Mouse (Mus musculus): Measurements from ENCODE around the gene Ciita. TPM values are rescaled to one million over a fixed set of nuclear protein-coding genes. Genes with fewer than 3 reads are reported as not detected.

Ciita gene
- polyA plus RNA-seq, 1 experiment from 2014 or later: 0.30 TPM

GRCm38 (mm10) chr16:10475919-10476318 is 3.9 kb upstream of the Ciita start:
- H3K4me2 ChIP-seq: no peak overlapping the region
- WGBS: 63% methylated on average over 2 of the region's 2 CpGs
- no peak overlapping the region for H3K27ac ChIP-seq
- H3K4me1 ChIP-seq: no peaks in the 10 kb centered on the region
- no peaks in the 10 kb centered on the region for H3K27me3 ChIP-seq
- H3K9me3 ChIP-seq: no peaks in the 10 kb centered on the region
- H3K9ac ChIP-seq: no peak overlapping the region
- ATAC-seq (ENCODE audit: insufficient number of reproducible peaks, insufficient read depth, low FRiP score, low TSS enrichment, low read depth): no peak
- H3K36me3 ChIP-seq: no peaks in the 10 kb centered on the region
- no peak overlapping the region for H3K4me3 ChIP-seq

- Histone ChIP-seq H3K36me3 (no peaks in the 10 kb centered on the region), H3K9me3 (no peaks in the 10 kb centered on the region), H3K27ac (no peak overlapping the region), H3K4me2 (no peak overlapping the region), H3K4me3 (no peak overlapping the region), H3K9ac (no peak overlapping the region), H3K4me1 (peaks cover 8% of the 10 kb centered on the region; the same call in 1 of the 2 replicates), H3K27me3 (no peaks in the 10 kb centered on the region)
- no peak for ATAC-seq (ENCODE audit: insufficient number of reproducible peaks, insufficient read depth, low FRiP score, low TSS enrichment, low read depth)
- 42% methylated on average over 4 of the region's 4 CpGs for WGBS
Measured at GRCm38 (mm10) chr16:10482343-10482742, 2.5 kb downstream of the Ciita start.

- Histone ChIP-seq H3K36me3 (no peaks in the 10 kb centered on the region), H3K27ac (no peak overlapping the region), H3K9me3 (no peaks in the 10 kb centered on the region), H3K4me3 (no peak overlapping the region), H3K9ac (no peak overlapping the region), H3K27me3 (peaks cover 29% of the 10 kb centered on the region), H3K4me2 (no peak overlapping the region), H3K4me1 (peaks cover 17% of the 10 kb centered on the region)
- 57% methylated on average over 3 of the region's 3 CpGs for WGBS
- no peak for ATAC-seq (ENCODE audit: insufficient number of reproducible peaks, insufficient read depth, low FRiP score, low TSS enrichment, low read depth)
Measured at GRCm38 (mm10) chr16:10486993-10487392, 7.1 kb downstream of the Ciita start.

- WGBS: 87% methylated on average over 8 of the region's 8 CpGs
- no peak for ATAC-seq (ENCODE audit: insufficient number of reproducible peaks, insufficient read depth, low FRiP score, low TSS enrichment, low read depth)
- H3K27ac ChIP-seq: no peak overlapping the region
- no peaks in the 10 kb centered on the region for H3K9me3 ChIP-seq
- peaks cover 29% of the 10 kb centered on the region for H3K27me3 ChIP-seq
- H3K4me1 ChIP-seq: peaks cover 16% of the 10 kb centered on the region
- no peak overlapping the region for H3K4me3 ChIP-seq
- H3K9ac ChIP-seq: no peak overlapping the region
- H3K4me2 ChIP-seq: no peak overlapping the region
- H3K36me3 ChIP-seq: no peaks in the 10 kb centered on the region
Measured at GRCm38 (mm10) chr16:10487895-10488493, 8.1 kb downstream of the Ciita start.

GRCm38 (mm10) chr16:10488769-10489481 is 9.1 kb downstream of the Ciita start:
- H3K9ac ChIP-seq: no peak overlapping the region
- H3K4me1 ChIP-seq: peaks cover 9% of the 10 kb centered on the region; the same call in 1 of the 2 replicates
- H3K4me2 ChIP-seq: peak overlapping the region; percentile 52; the same call in 1 of the 2 replicates
- no peaks in the 10 kb centered on the region for H3K9me3 ChIP-seq
- H3K36me3 ChIP-seq: no peaks in the 10 kb centered on the region
- no peak overlapping the region; the same call in 1 of the 2 replicates for H3K4me3 ChIP-seq
- WGBS: 77% methylated on average over 7 of the region's 7 CpGs
- no peak overlapping the region for H3K27ac ChIP-seq
- no peak for ATAC-seq (ENCODE audit: insufficient number of reproducible peaks, insufficient read depth, low FRiP score, low TSS enrichment, low read depth)
- H3K27me3 ChIP-seq: peaks cover 29% of the 10 kb centered on the region

GRCm38 (mm10) chr16:10489483-10489882 is 9.6 kb downstream of the Ciita start:
- Histone ChIP-seq H3K27ac (no peak overlapping the region), H3K9ac (peak overlapping the region; percentile 52; the same call in 1 of the 2 replicates), H3K4me2 (peak overlapping the region; percentile 52), H3K9me3 (no peaks in the 10 kb centered on the region), H3K4me3 (peak overlapping the region; percentile 26), H3K4me1 (peaks cover 9% of the 10 kb centered on the region; the same call in 1 of the 2 replicates), H3K36me3 (no peaks in the 10 kb centered on the region), H3K27me3 (peaks cover 29% of the 10 kb centered on the region)
- ATAC-seq (ENCODE audit: insufficient number of reproducible peaks, insufficient read depth, low FRiP score, low TSS enrichment, low read depth): no peak
- 6% methylated on average over 9 of the region's 9 CpGs for WGBS

- peak overlapping the region; percentile 52 for H3K4me2 ChIP-seq
- no peak overlapping the region for H3K27ac ChIP-seq
- ATAC-seq (ENCODE audit: insufficient number of reproducible peaks, insufficient read depth, low FRiP score, low TSS enrichment, low read depth): no peak
- peak overlapping the region; percentile 52; the same call in 1 of the 2 replicates for H3K9ac ChIP-seq
- H3K4me3 ChIP-seq: peak overlapping the region; percentile 26
- peaks cover 29% of the 10 kb centered on the region for H3K27me3 ChIP-seq
- peaks cover 9% of the 10 kb centered on the region; the same call in 1 of the 2 replicates for H3K4me1 ChIP-seq
- no peaks in the 10 kb centered on the region for H3K36me3 ChIP-seq
- no peaks in the 10 kb centered on the region for H3K9me3 ChIP-seq
- 18% methylated on average over 14 of the region's 14 CpGs for WGBS
Measured at GRCm38 (mm10) chr16:10489904-10490457, 10.1 kb downstream of the Ciita start.

- H3K36me3 ChIP-seq: no peaks in the 10 kb centered on the region
- no peak for ATAC-seq (ENCODE audit: insufficient number of reproducible peaks, insufficient read depth, low FRiP score, low TSS enrichment, low read depth)
- no peak overlapping the region for H3K4me2 ChIP-seq
- 79% methylated on average over 18 of the region's 18 CpGs for whole genome bisulfite sequencing
- H3K4me3 ChIP-seq: no peak overlapping the region
- peaks cover 29% of the 10 kb centered on the region for H3K27me3 ChIP-seq
- H3K9me3 ChIP-seq: no peaks in the 10 kb centered on the region
- H3K9ac ChIP-seq: no peak overlapping the region
- H3K4me1 ChIP-seq: peaks cover 9% of the 10 kb centered on the region; the same call in 1 of the 2 replicates
- no peak overlapping the region for H3K27ac ChIP-seq
Measured at GRCm38 (mm10) chr16:10490503-10491150, 10.8 kb downstream of the Ciita start.

- H3K4me2 ChIP-seq: no peak overlapping the region
Measured at GRCm38 (mm10) chr16:10491716-10492115, 11.9 kb downstream of the Ciita start.

GRCm38 (mm10) chr16:10492587-10492986 is 12.7 kb downstream of the Ciita start:
- H3K9ac ChIP-seq: no peak overlapping the region
- no peaks in the 10 kb centered on the region for H3K36me3 ChIP-seq
- 79% methylated on average over 3 of the region's 3 CpGs for WGBS
- no peak for ATAC-seq (ENCODE audit: insufficient number of reproducible peaks, insufficient read depth, low FRiP score, low TSS enrichment, low read depth)
- H3K9me3 ChIP-seq: no peaks in the 10 kb centered on the region
- no peak overlapping the region for H3K27ac ChIP-seq
- H3K27me3 ChIP-seq: peaks cover 29% of the 10 kb centered on the region
- peaks cover 9% of the 10 kb centered on the region; the same call in 1 of the 2 replicates for H3K4me1 ChIP-seq
- no peak overlapping the region for H3K4me2 ChIP-seq
- H3K4me3 ChIP-seq: no peak overlapping the region

More at GRCm38 (mm10) chr16:10491716-10492115, 11.9 kb downstream of the Ciita start:
- no peaks in the 10 kb centered on the region for H3K9me3 ChIP-seq
- no peak for ATAC-seq (ENCODE audit: insufficient number of reproducible peaks, insufficient read depth, low FRiP score, low TSS enrichment, low read depth)
- no peak overlapping the region for H3K27ac ChIP-seq
- peaks cover 9% of the 10 kb centered on the region; the same call in 1 of the 2 replicates for H3K4me1 ChIP-seq
- no peaks in the 10 kb centered on the region for H3K36me3 ChIP-seq
- H3K9ac ChIP-seq: no peak overlapping the region
- H3K27me3 ChIP-seq: peaks cover 29% of the 10 kb centered on the region
- WGBS: 78% methylated on average over 4 of the region's 4 CpGs
- no peak overlapping the region for H3K4me3 ChIP-seq

- Histone ChIP-seq H3K4me3 (no peak overlapping the region), H3K36me3 (no peaks in the 10 kb centered on the region), H3K9ac (no peak overlapping the region), H3K27ac (no peak overlapping the region), H3K4me2 (no peak overlapping the region), H3K27me3 (no peaks in the 10 kb centered on the region; the same call in 1 of the 2 replicates), H3K9me3 (no peaks in the 10 kb centered on the region), H3K4me1 (no peaks in the 10 kb centered on the region)
- WGBS: 60% methylated on average over 2 of the region's 2 CpGs
- ATAC-seq (ENCODE audit: insufficient number of reproducible peaks, insufficient read depth, low FRiP score, low TSS enrichment, low read depth): no peak
Measured at GRCm38 (mm10) chr16:10495824-10496298, 16.0 kb downstream of the Ciita start.
